Comparison of ENCODE assay signal across 8 mouse cellular contexts in genomic region chr8:13338255-13338860, GRCm38 (mm10). TPM values are rescaled to one million over a fixed set of nuclear protein-coding genes. Genes with fewer than 3 reads are reported as not detected.
A peak's percentile ranks its signal among the peaks of the same experiment; 100 is the strongest.
DNase-seq lines count a peak whose midpoint lies in the region; ATAC-seq and TF ChIP-seq lines count a peak whose summit lies in the region.

Gene Tfdp1 (plus strand): TSS chr8:13338751.

- DNase-seq in ES-CJ7 (ENCODE audit: low read depth, low spot score): peak; percentile 93
- peak; percentile 85 for DNase-seq in cerebellum, adult 11 months
- DNase-seq in heart, postnatal 25 days (ENCODE audit: low spot score): peak; percentile 59
- DNase-seq in layer of hippocampus, adult 18-20 months (ENCODE audit: low spot score in 2 of 2): peak; percentile 77 to 79
- DNase-seq in lung, adult 2 months: peak; percentile 52
- peak; percentile 76 to 77 for DNase-seq in thymus, adult 18-20 months

- WGBS in forebrain, embryonic 15.5 days: under 1% methylated on average over 29 of the region's 72 CpGs
- under 1% methylated on average over 64 of the region's 72 CpGs for WGBS in lung, adult 2 months

- TF ChIP-seq CTCF in lung, adult 2 months (IDR thresholded peaks at IDR 0.05; ENCODE audit: insufficient read depth, low read length): no peak

- no peak for TF ChIP-seq POLR2A in lung, adult 2 months (IDR thresholded peaks at IDR 0.05; ENCODE audit: borderline replicate concordance, extremely low read depth, low read depth, low read length)

- H3K9ac ChIP-seq in forebrain, embryonic 15.5 days (replicated peaks): peak within 1 kb of the TSS; percentile 88

- ATAC-seq in forebrain, embryonic 15.5 days (replicated peaks): peak; percentile 94
- peak; percentile 31; the same call in 1 of the 2 replicates for ATAC-seq in neutrophil, adult 5-6 weeks (ENCODE audit: extremely low read depth, insufficient number of reproducible peaks, low FRiP score, poor library complexity, severe bottlenecking)

- H3K4me3 ChIP-seq in forebrain, embryonic 15.5 days: peak within 1 kb of the TSS; percentile 94
- H3K4me3 ChIP-seq in lung, adult 2 months (replicated peaks; ENCODE audit: extremely low read depth, low read depth, low read length): peak within 1 kb of the TSS; percentile 77

- H3K36me3 ChIP-seq in forebrain, embryonic 15.5 days: peaks cover 24% of the 10 kb centered on the region

- intact Hi-C loops in heart, postnatal 25 days (cut with DNase I): no loop called here

- H3K27ac ChIP-seq in forebrain, embryonic 15.5 days (replicated peaks): peak within 1 kb of the TSS; percentile 77

- peaks cover 19% of the 10 kb centered on the region for H3K4me1 ChIP-seq in forebrain, embryonic 15.5 days
- H3K4me1 ChIP-seq in lung, adult 2 months (ENCODE audit: control insufficient read depth, insufficient read depth, low read length): peaks cover 2% of the 10 kb centered on the region; the same call in 1 of the 2 replicates

- H3K4me2 ChIP-seq in forebrain, embryonic 15.5 days (replicated peaks): peak within 1 kb of the TSS; percentile 86

- H3K27me3 ChIP-seq in forebrain, embryonic 15.5 days: no peaks in the 10 kb centered on the region

- H3K9me3 ChIP-seq in forebrain, embryonic 15.5 days: no peaks in the 10 kb centered on the region

RNA-seq across cellular contexts. Expression of gene Tfdp1, which starts in this region (rescaled TPM):
- polyA plus RNA-seq in forebrain, embryonic 15.5 days (2015; fragmentation: Nextera tagmentation; extraction: Ambion mirVana): 144 and 146 TPM in 2 replicates
- 10 to 100 TPM; 37.2 to 40.7 TPM for total RNA-seq in heart, postnatal 25 days (2021)
- 10 to 100 TPM; 57.6 to 58.0 TPM for total RNA-seq in layer of hippocampus, adult 18-20 months (2021)
- polyA plus RNA-seq in lung, adult 2 months (2012; rRNA removed): 17.1 and 28.0 TPM in 2 replicates
- total RNA-seq in neutrophil, adult 5-6 weeks (2017): 24.4 and 26.1 TPM in 2 replicates

Comparison
In these comparisons a context has a peak if more than half of its experiments do, and no peak if none do; other contexts are left out.
1. Peak in every context shown above with its lines: DNase-seq, ATAC-seq, H3K4me3 ChIP-seq and H3K27ac ChIP-seq.